Mouse (Mus musculus) kidney, embryonic 16.5 days (tissue): ENCODE data around the gene Mbnl2. TPM values are rescaled to one million over a fixed set of nuclear protein-coding genes. Genes with fewer than 3 reads are reported as not detected.
"Not testable (repeated sequence)": the region's sequence is repeated elsewhere in the genome, so short reads cannot be mapped to it uniquely, and the experiment has no call there.

Source experiments
- ATAC-seq: fragments of 200-750 bp; cut with Nextera tagmentation; 2 replicates; pipeline ENCODE4 v1.8.0; 2017; ENCODE audit warnings: moderate TSS enrichment; ENCODE audit not compliant: low FRiP score, low TSS enrichment
- H3K27ac ChIP-seq: fragments of 300-500 bp; sonication (generic); 2 replicates; pipeline ENCODE4 v1.5.1; 2014; ENCODE audit warnings: low read length
- H3K27me3 ChIP-seq: fragments of 300-500 bp; sonication (generic); 2 replicates; pipeline ENCODE4 v1.6.1; 2014; ENCODE audit warnings: low read length, control low read depth, mixed read lengths; ENCODE audit not compliant: insufficient read depth
- H3K36me3 ChIP-seq: fragments of 300-500 bp; sonication (generic); 2 replicates; pipeline ENCODE4 v1.6.1; 2014; ENCODE audit warnings: low read length, control low read depth, mixed read lengths; ENCODE audit not compliant: insufficient read depth
- H3K4me1 ChIP-seq: fragments of 300-500 bp; sonication (generic); 2 replicates; pipeline ENCODE4 v1.6.1; 2014; ENCODE audit warnings: low read length, control low read depth, mixed read lengths; ENCODE audit not compliant: insufficient read depth
- H3K4me2 ChIP-seq: fragments of 300-500 bp; sonication (generic); replicated peaks from 2 replicates; pipeline ENCODE4 v1.6.1; 2014; ENCODE audit warnings: low read depth, low read length
- H3K4me3 ChIP-seq: fragments of 300-500 bp; sonication (generic); 2 replicates; pipeline ENCODE4 v1.5.1; 2014; ENCODE audit warnings: mild to moderate bottlenecking, low read length
- H3K9ac ChIP-seq: fragments of 300-500 bp; sonication (generic); replicated peaks from 2 replicates; pipeline ENCODE4 v1.6.1; 2014; ENCODE audit warnings: low read length
- H3K9me3 ChIP-seq: fragments of 300-500 bp; sonication (generic); 2 replicates; pipeline ENCODE4 v1.6.1; 2016; ENCODE audit warnings: low read length, control low read depth
- WGBS: fragments of 180-500 bp; shearing (Covaris S2); extraction: QIAGEN DNeasy Blood & Tissue Kit; methylation state at CpG from one replicate; pipeline ENCODE4 v1.1.7; 2014; 5-methylcytosine and 5-hydroxymethylcytosine counted together
- polyA plus RNA-seq: library from polyadenylated mRNA; unstranded; fragments of >200 nt; fragmentation: Nextera tagmentation; extraction: Ambion mirVana; gene quantifications from 2 replicates; pipeline ENCODE4 v1.2.1, GENCODE M21; 2015

The Mbnl2 gene
- polyA plus RNA-seq, 1 experiment from 2014 or later: 103 TPM

- not testable (repeated sequence) for ATAC-seq
These were observed 84.1 kb downstream of the Mbnl2 start for GRCm38 (mm10) chr14:120359608-120360007.

GRCm38 (mm10) chr14:120361121-120361520 is 85.7 kb downstream of the Mbnl2 start:
- peak; percentile 32; the same call in 1 of the 2 replicates for ATAC-seq

More at GRCm38 (mm10) chr14:120359608-120360007, 84.1 kb downstream of the Mbnl2 start:
- not testable (repeated sequence) for H3K9ac ChIP-seq, H3K36me3 ChIP-seq, H3K4me2 ChIP-seq, H3K27me3 ChIP-seq, H3K9me3 ChIP-seq, H3K4me3 ChIP-seq, H3K27ac ChIP-seq
- H3K4me1 ChIP-seq: peaks cover 32% of the 10 kb centered on the region
- 95% methylated on average over 8 of the region's 8 CpGs for WGBS

GRCm38 (mm10) chr14:120362409-120362992 is 87.0 kb downstream of the Mbnl2 start:
- ATAC-seq: peak; percentile 60; the same call in 1 of the 2 replicates
- WGBS: 64% methylated on average over 8 of the region's 8 CpGs
- H3K36me3 ChIP-seq: 0 out of 2 replicates have a peak, but pooled peaks cover 3% of the 10 kb centered on the region
- no peak overlapping the region for H3K27ac ChIP-seq
- H3K4me2 ChIP-seq: no peak overlapping the region
- no peaks in the 10 kb centered on the region for H3K27me3 ChIP-seq
- H3K9me3 ChIP-seq: peaks cover 3% of the 10 kb centered on the region; the same call in 1 of the 2 replicates
- H3K4me1 ChIP-seq: peaks cover 20% of the 10 kb centered on the region
- H3K4me3 ChIP-seq: no peak overlapping the region
- no peak overlapping the region for H3K9ac ChIP-seq

More at GRCm38 (mm10) chr14:120361121-120361520, 85.7 kb downstream of the Mbnl2 start:
- H3K4me2 ChIP-seq: no peak overlapping the region
- H3K27me3 ChIP-seq: no peaks in the 10 kb centered on the region
- H3K27ac ChIP-seq: no peak overlapping the region
- H3K9me3 ChIP-seq: peaks cover 3% of the 10 kb centered on the region; the same call in 1 of the 2 replicates
- H3K4me1 ChIP-seq: peaks cover 17% of the 10 kb centered on the region
- WGBS: 49% methylated on average over 6 of the region's 6 CpGs
- no peak overlapping the region for H3K4me3 ChIP-seq
- 0 out of 2 replicates have a peak, but pooled peaks cover 4% of the 10 kb centered on the region for H3K36me3 ChIP-seq
- no peak overlapping the region for H3K9ac ChIP-seq

- peaks cover 25% of the 10 kb centered on the region for H3K4me1 ChIP-seq
- no peak overlapping the region for H3K9ac ChIP-seq
- ATAC-seq: no peak
- no peaks in the 10 kb centered on the region for H3K27me3 ChIP-seq
- H3K9me3 ChIP-seq: 0 out of 2 replicates have a peak, but pooled peaks cover 1% of the 10 kb centered on the region
- no peak overlapping the region for H3K4me3 ChIP-seq
- H3K4me2 ChIP-seq: no peak overlapping the region
- no peak overlapping the region for H3K27ac ChIP-seq
- H3K36me3 ChIP-seq: no peaks in the 10 kb centered on the region
- 68% methylated on average over 8 of the region's 8 CpGs for WGBS
These were observed 87.8 kb downstream of the Mbnl2 start for GRCm38 (mm10) chr14:120363090-120363818.

GRCm38 (mm10) chr14:120365088-120365487 is 89.6 kb downstream of the Mbnl2 start:
- Histone ChIP-seq H3K4me1 (peaks cover 42% of the 10 kb centered on the region), H3K36me3 (no peaks in the 10 kb centered on the region), H3K27me3 (no peaks in the 10 kb centered on the region), H3K27ac (no peak overlapping the region), H3K9ac (no peak overlapping the region), H3K4me2 (no peak overlapping the region), H3K4me3 (no peak overlapping the region), H3K9me3 (no peaks in the 10 kb centered on the region)
- ATAC-seq: no peak
- WGBS: 94% methylated on average over 4 of the region's 4 CpGs

- H3K4me1 ChIP-seq: peaks cover 49% of the 10 kb centered on the region
These were observed 91.5 kb downstream of the Mbnl2 start for GRCm38 (mm10) chr14:120366962-120367361.

GRCm38 (mm10) chr14:120367589-120367988 is 92.1 kb downstream of the Mbnl2 start:
- Histone ChIP-seq H3K36me3 (no peaks in the 10 kb centered on the region), H3K9me3 (no peaks in the 10 kb centered on the region), H3K4me3 (no peak overlapping the region), H3K4me1 (peaks cover 52% of the 10 kb centered on the region), H3K27ac (no peak overlapping the region), H3K4me2 (no peak overlapping the region), H3K27me3 (no peaks in the 10 kb centered on the region), H3K9ac (no peak overlapping the region)
- ATAC-seq: no peak
- WGBS: 85% methylated on average over 4 of the region's 4 CpGs

More at GRCm38 (mm10) chr14:120366962-120367361, 91.5 kb downstream of the Mbnl2 start:
- 93% methylated on average over 8 of the region's 8 CpGs for WGBS
- no peak for ATAC-seq
- no peaks in the 10 kb centered on the region for H3K36me3 ChIP-seq
- no peak overlapping the region for H3K4me2 ChIP-seq
- no peak overlapping the region for H3K9ac ChIP-seq
- no peaks in the 10 kb centered on the region for H3K9me3 ChIP-seq
- no peak overlapping the region for H3K4me3 ChIP-seq
- no peak overlapping the region for H3K27ac ChIP-seq
- H3K27me3 ChIP-seq: no peaks in the 10 kb centered on the region

- Histone ChIP-seq H3K9me3 (no peaks in the 10 kb centered on the region), H3K4me1 (peaks cover 54% of the 10 kb centered on the region), H3K9ac (no peak overlapping the region), H3K27me3 (no peaks in the 10 kb centered on the region), H3K27ac (peak overlapping the region; percentile 37; the same call in 1 of the 2 replicates), H3K4me3 (no peak overlapping the region), H3K4me2 (no peak overlapping the region), H3K36me3 (no peaks in the 10 kb centered on the region)
- ATAC-seq: no peak
- 42% methylated on average over 5 of the region's 5 CpGs for WGBS
These were observed 93.0 kb downstream of the Mbnl2 start for GRCm38 (mm10) chr14:120368456-120368855.

GRCm38 (mm10) chr14:120368914-120369391 is 93.5 kb downstream of the Mbnl2 start:
- 26% methylated on average over 8 of the region's 8 CpGs for WGBS
- Histone ChIP-seq H3K27ac (peak overlapping the region; percentile 37; the same call in 1 of the 2 replicates), H3K4me2 (no peak overlapping the region)

More at GRCm38 (mm10) chr14:120368914-120369391, 93.5 kb downstream of the Mbnl2 start:
- Histone ChIP-seq H3K27me3 (no peaks in the 10 kb centered on the region), H3K4me3 (no peak overlapping the region), H3K9me3 (no peaks in the 10 kb centered on the region), H3K4me1 (peaks cover 59% of the 10 kb centered on the region), H3K9ac (no peak overlapping the region), H3K36me3 (no peaks in the 10 kb centered on the region)
- peak; percentile 74 for ATAC-seq
